Mouse (Mus musculus) CH12.LX (cell line): ENCODE data around the gene Eva1b.
"Not testable (repeated sequence)": the region's sequence is repeated elsewhere in the genome, so short reads cannot be mapped to it uniquely, and the experiment has no call there.

Experiments used
- CHD2 ChIP-seq: IDR thresholded peaks from 2 replicates; pipeline ENCODE4 v1.6.1; 2011; ENCODE audit warnings: low read length, improper control_type of control experiment
- CTCF ChIP-seq, 2 experiments: IDR thresholded peaks in 1 of 2; conservative IDR thresholded peaks in 1 of 2; 2 replicates each; pipeline ENCODE4 v1.5.1; 2011 to 2012; ENCODE audit warnings: low read depth in 2 of 2, low read length in 2 of 2, improper control_type of control experiment in 1 of 2, inconsistent platforms in 1 of 2, mild to moderate bottlenecking in 1 of 2, moderate library complexity in 1 of 2
- NELFE ChIP-seq: IDR thresholded peaks from 2 replicates; pipeline ENCODE4 v1.6.1; 2011; ENCODE audit warnings: low read depth, low read length, improper control_type of control experiment
- POLR2A ChIP-seq: IDR thresholded peaks from 2 replicates; pipeline ENCODE4 v1.6.1; 2011; ENCODE audit warnings: low read depth, mild to moderate bottlenecking, improper control_type of control experiment, low read length
- SMC3 ChIP-seq: IDR thresholded peaks from 2 replicates; pipeline ENCODE4 v1.6.1; 2011; ENCODE audit warnings: low read depth, low read length, improper control_type of control experiment
- USF1 ChIP-seq: IDR thresholded peaks from 2 replicates; pipeline ENCODE4 v1.6.1; 2014; ENCODE audit warnings: low read depth, mild to moderate bottlenecking, inconsistent platforms, low read length, improper control_type of control experiment
- ZNF384 ChIP-seq: IDR thresholded peaks from 2 replicates; pipeline ENCODE4 v1.6.1; 2012; ENCODE audit warnings: low read depth, low read length, improper control_type of control experiment, inconsistent platforms

- not testable (repeated sequence) for TF ChIP-seq POLR2A; CTCF (conservative IDR thresholded peaks at IDR 0.05 in 1 of 2, IDR thresholded peaks at IDR 0.05 in 1 of 2; ENCODE audit: low read depth in 2 of 2, low read length in 2 of 2); SMC3; USF1; CHD2; NELFE; ZNF384
Observed at GRCm38 (mm10) chr4:126165092-126165491, 17.5 kb downstream of the Eva1b start.
